Mouse (Mus musculus) cortical plate, adult 2 months (tissue): Measurements from ENCODE around the gene Rplp2.

Source experiments
- CTCF ChIP-seq: fragments of 200-500 bp; IDR thresholded peaks from 2 replicates; pipeline ENCODE4 v1.5.1; 2011; ENCODE audit warnings: mild to moderate bottlenecking, control low read depth, low read length; ENCODE audit not compliant: insufficient read depth; ENCODE audit errors: extremely low read depth
- POLR2A ChIP-seq: fragments of 200-500 bp; IDR thresholded peaks from 2 replicates; pipeline ENCODE4 v1.6.1; 2011; ENCODE audit warnings: mild to moderate bottlenecking, low read length, control low read depth; ENCODE audit not compliant: insufficient read depth; ENCODE audit errors: extremely low read depth

- no peak for TF ChIP-seq CTCF
- peak; percentile 81 for TF ChIP-seq POLR2A
These were observed at the start of gene Rplp2 for GRCm38 (mm10) chr7:141447110-141447991.
